Mouse (Mus musculus): ENCODE results near the gene Cd38.

- TF ChIP-seq CTCF (IDR thresholded peaks at IDR 0.05; ENCODE audit: low read depth, low read length) (no peak), POLR2A (IDR thresholded peaks at IDR 0.05; ENCODE audit: insufficient read depth, low read length) (no peak)
These were observed 41.7 kb downstream of the Cd38 start for GRCm38 (mm10) chr5:43910006-43910405.
